Mouse (Mus musculus): Measurements from ENCODE around the gene Fars2.

- TF ChIP-seq CTCF (IDR thresholded peaks at IDR 0.05; ENCODE audit: low read depth) (no peak), EP300 (IDR thresholded peaks at IDR 0.05; ENCODE audit: low read depth) (no peak)
Observed at GRCm38 (mm10) chr13:36731016-36731930, 614.1 kb downstream of the Fars2 start.

Measured in heart, postnatal 0 days (tissue).